Mouse (Mus musculus) hindbrain, embryonic 15.5 days (tissue): ENCODE measurements at regions not wholly inside any gene's neighbourhood (a gene's known extent, or its start where the extent isn't known, plus 50 kb on each side); places are given as distances from the start of the nearest gene placed in this dataset.
A peak's percentile ranks its signal among the peaks of the same experiment; 100 is the strongest.

ENCODE experiments used
- ATAC-seq: fragments of 200-750 bp; cut with Nextera tagmentation; 2 replicates; pipeline ENCODE4 v1.8.0; 2017; ENCODE audit warnings: low read depth, moderate number of reproducible peaks, moderate TSS enrichment; ENCODE audit not compliant: low FRiP score
- H3K27ac ChIP-seq: fragments of 300-500 bp; sonication (generic); replicated peaks from 2 replicates; pipeline ENCODE4 v1.5.1; 2015; ENCODE audit warnings: mild to moderate bottlenecking, inconsistent platforms
- H3K27me3 ChIP-seq: fragments of 300-500 bp; sonication (generic); 2 replicates; pipeline ENCODE4 v1.6.1; 2015; ENCODE audit warnings: control low read depth, inconsistent platforms
- H3K36me3 ChIP-seq: fragments of 300-500 bp; sonication (generic); 2 replicates; pipeline ENCODE4 v1.6.1; 2015; ENCODE audit warnings: control low read depth, inconsistent platforms
- H3K4me1 ChIP-seq: fragments of 300-500 bp; sonication (generic); replicated peaks from 2 replicates; pipeline ENCODE4 v1.6.1; 2015; ENCODE audit warnings: control low read depth, inconsistent platforms
- H3K4me2 ChIP-seq: fragments of 300-500 bp; sonication (generic); 2 replicates; pipeline ENCODE4 v1.6.1; 2015; ENCODE audit warnings: moderate library complexity, mild to moderate bottlenecking, inconsistent platforms
- H3K4me3 ChIP-seq: fragments of 300-500 bp; sonication (generic); 2 replicates; pipeline ENCODE4 v1.5.1; 2015; ENCODE audit warnings: mild to moderate bottlenecking, inconsistent platforms
- H3K9ac ChIP-seq: fragments of 300-500 bp; sonication (generic); 2 replicates; pipeline ENCODE4 v1.6.1; 2015; ENCODE audit warnings: inconsistent platforms
- H3K9me3 ChIP-seq: fragments of 300-500 bp; sonication (generic); 2 replicates; pipeline ENCODE4 v1.6.1; 2016; ENCODE audit warnings: control low read depth, inconsistent platforms
- WGBS: fragments of 180-500 bp; shearing (Covaris S2); methylation state at CpG from one replicate; pipeline ENCODE4 v1.1.7; 2015; 5-methylcytosine and 5-hydroxymethylcytosine counted together

DNA sequence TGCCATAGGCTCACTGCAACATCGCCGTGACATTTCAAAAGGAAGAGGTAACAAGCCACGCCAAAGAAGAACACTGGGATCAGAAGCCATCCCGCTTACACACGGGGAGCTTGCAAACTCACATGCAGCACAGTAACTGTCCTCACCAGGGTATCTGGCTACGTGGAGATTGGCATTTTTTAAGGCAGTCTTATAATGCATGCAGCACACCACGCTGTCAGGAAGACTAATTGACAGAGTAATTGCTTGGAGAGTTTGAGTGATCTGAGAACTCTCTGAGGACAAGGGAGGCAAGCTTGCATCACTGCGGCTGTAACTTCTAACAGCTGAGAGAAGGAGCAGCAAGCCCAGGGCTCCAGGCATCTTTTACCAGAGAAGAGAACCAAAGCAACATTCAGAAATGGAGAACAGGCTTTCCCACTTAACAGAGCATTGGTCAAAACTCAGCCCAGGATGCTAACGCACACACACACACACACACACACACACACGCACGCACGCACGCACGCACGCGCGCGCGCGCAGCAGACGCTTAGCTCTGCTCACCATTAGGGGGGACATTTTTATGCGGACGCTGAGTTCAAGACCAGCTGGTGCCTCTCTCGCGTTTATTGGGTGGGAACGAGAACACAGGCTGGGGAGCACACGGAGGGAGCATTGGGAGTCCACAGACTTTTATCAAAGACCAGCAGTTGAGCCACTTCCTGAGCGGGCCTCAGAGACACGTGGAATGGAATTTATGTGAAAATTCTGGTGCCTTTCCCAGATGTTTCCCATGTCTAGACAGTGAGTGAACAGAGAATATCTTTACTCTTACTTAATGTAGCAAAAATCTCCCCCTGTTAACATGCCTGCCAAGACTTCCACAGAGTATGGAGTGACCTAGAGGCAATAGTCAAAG is 66.6 kb downstream of the 1700129C05Rik start:
- Histone ChIP-seq H3K4me3 (peak overlapping the region; percentile 14), H3K9me3 (no peaks in the 10 kb centered on the region), H3K36me3 (no peaks in the 10 kb centered on the region), H3K27ac (0 out of 2 replicates have a peak overlapping the region, but pooled peaks have one; percentile 8), H3K4me1 (peaks cover 13% of the 10 kb centered on the region), H3K27me3 (no peaks in the 10 kb centered on the region), H3K9ac (no peak overlapping the region), H3K4me2 (peak overlapping the region; percentile 52)
- 23% methylated on average over 29 of the region's 29 CpGs for WGBS
- peak; percentile 78 for ATAC-seq

DNA sequence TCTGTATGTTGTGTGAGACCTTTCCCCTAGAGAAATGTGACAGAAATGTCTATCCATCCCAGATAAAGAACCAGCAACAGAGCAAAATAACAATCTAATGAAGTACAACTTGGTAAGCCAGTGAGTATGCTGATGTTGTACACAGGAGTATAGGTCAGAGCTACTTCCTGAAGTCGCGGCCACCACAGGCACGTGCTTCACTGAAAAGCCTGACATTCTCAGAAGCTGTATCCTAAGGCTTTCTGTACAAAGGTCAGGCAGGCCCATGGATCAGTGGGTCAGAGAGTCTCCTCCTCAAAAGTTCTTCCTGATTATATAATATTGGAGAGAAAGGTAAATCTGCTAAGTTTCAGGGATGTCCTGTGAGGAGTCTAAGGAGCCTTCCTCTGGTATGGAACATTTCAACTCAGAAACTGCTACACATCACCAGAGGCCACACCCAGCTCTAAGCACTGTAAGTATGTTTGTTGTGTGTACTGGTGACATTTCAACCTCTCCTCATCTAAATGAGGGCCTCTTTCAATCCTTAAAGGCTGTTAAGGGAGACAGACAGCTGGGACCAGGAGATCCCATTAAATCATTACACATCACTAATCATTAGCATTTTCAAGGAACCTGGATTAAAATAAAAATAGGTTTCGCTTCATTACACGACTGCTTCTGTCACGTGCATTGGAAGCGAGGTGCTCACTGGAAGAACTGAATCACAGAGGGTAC is 70.2 kb downstream of the 1700129C05Rik start:
- Histone ChIP-seq H3K9ac (no peak overlapping the region), H3K27me3 (no peaks in the 10 kb centered on the region), H3K27ac (no peak overlapping the region), H3K4me1 (peaks cover 13% of the 10 kb centered on the region), H3K4me3 (no peak overlapping the region), H3K4me2 (no peak overlapping the region), H3K9me3 (no peaks in the 10 kb centered on the region), H3K36me3 (no peaks in the 10 kb centered on the region)
- 73% methylated on average over 7 of the region's 7 CpGs for whole genome bisulfite sequencing
- ATAC-seq = no peak

DNA sequence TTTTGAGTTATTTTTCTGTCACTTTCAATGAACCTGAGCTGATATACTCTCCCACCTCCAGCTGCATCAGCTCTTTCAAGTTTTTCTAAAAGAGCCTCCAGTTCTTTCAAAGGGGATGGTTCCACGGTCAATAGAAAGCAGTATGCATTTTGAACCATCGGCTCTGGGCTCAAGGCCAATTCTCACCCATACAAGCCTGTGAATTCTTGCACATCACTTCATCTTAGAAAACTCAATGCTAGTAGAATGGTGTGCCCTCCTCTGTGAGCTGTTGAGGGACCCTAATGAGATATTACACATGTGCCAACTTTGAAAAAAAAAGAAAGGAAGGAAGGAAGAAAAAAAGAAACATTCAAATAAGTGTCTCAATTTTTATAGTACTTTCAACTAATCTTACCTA is 72.6 kb downstream of the 1700129C05Rik start:
- H3K4me2 ChIP-seq = no peak overlapping the region
- no peaks in the 10 kb centered on the region for H3K27me3 ChIP-seq
- 61% methylated on average over 2 of the region's 2 CpGs for WGBS
- H3K9me3 ChIP-seq = no peaks in the 10 kb centered on the region
- H3K4me3 ChIP-seq = no peak overlapping the region
- no peak for ATAC-seq
- H3K4me1 ChIP-seq = no peaks in the 10 kb centered on the region
- H3K27ac ChIP-seq = no peak overlapping the region
- H3K36me3 ChIP-seq = no peaks in the 10 kb centered on the region
- no peak overlapping the region for H3K9ac ChIP-seq

DNA sequence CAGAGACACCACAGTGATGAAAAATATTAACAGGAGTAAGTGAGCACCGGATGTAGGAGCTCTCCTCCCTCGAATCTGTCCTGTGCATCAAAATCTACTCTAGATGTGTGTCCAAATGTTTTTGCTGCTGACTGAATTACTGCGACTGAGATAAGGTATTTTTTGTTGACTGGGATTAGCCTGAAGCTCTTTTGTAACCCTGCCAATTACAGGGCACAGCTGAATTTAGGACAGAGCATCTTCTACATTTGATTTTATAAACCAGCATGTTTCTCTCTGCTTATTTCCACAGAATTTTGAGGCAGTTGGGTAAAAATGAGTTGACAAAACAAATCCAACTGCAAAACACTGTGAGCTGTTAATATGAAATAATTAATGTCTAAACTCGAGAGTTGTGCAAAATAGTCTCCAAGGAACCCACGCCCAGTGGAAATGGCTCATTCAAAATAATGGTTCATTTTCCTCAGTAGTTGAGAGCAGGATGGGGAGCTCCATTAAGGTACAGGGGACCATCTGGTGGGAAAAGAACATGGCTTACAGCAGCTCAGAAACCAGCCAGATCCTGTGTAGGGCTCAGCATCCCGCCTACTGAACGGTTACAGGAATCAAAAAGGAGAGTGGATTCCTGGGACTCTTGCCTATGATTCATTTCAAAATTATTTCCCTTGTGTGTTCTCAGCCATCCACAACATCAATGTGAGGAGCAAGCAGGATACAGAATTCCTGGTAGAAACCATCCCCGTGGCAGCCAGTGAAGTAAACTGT is 76.1 kb downstream of the 1700129C05Rik start:
- ATAC-seq = no peak
- Histone ChIP-seq H3K27me3 (no peaks in the 10 kb centered on the region), H3K4me1 (no peaks in the 10 kb centered on the region), H3K36me3 (no peaks in the 10 kb centered on the region), H3K9ac (no peak overlapping the region), H3K4me2 (no peak overlapping the region), H3K4me3 (no peak overlapping the region), H3K9me3 (no peaks in the 10 kb centered on the region), H3K27ac (no peak overlapping the region)
- 77% methylated on average over 8 of the region's 8 CpGs for WGBS

DNA sequence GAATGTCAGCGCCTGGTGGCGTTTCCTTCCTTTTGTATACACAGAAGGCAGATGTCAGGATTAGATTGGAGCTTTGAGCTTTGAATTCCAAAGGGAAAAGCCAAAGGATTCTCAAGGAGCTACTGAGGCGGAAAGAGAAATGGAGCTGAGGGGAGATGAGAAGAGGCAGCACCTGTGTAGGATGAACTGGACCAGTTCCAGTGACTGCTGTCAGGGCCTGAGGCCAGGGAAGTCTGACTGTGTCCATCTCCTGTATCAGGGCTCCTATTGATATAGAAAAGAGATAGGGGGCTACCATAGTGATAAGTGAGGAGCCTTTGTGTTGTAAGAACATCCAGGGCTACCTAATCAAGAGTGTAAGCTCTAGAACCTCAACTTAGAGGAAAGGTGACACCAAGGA is 79.5 kb downstream of the 1700129C05Rik start:
- no peak for ATAC-seq
- 67% methylated on average over 3 of the region's 3 CpGs for whole genome bisulfite sequencing
- no peaks in the 10 kb centered on the region for H3K4me1 ChIP-seq
- H3K4me3 ChIP-seq = no peak overlapping the region
- H3K27ac ChIP-seq = no peak overlapping the region
- H3K36me3 ChIP-seq = no peaks in the 10 kb centered on the region
- H3K27me3 ChIP-seq = no peaks in the 10 kb centered on the region
- no peak overlapping the region for H3K4me2 ChIP-seq
- no peaks in the 10 kb centered on the region for H3K9me3 ChIP-seq
- no peak overlapping the region for H3K9ac ChIP-seq

DNA sequence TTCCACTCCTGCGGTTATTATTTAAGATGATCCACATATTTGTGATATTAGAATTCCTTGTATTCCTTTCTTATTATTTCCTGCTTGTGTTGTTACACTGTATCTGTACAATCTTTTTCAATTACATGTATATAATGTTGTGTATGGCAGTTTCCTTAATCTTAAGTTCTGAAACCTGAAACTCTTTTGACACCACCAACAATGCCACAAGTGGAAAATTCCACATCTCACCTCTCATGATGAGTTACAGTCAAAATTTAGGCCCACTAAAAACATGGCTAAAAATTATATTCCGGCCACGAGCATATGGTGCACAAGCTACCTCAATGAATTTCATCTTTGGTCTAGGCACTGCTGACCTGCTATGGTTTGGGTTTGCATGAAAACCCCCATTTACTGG is 85.9 kb downstream of the 1700129C05Rik start:
- no peak overlapping the region for H3K4me3 ChIP-seq
- no peak for ATAC-seq
- no peak overlapping the region for H3K4me2 ChIP-seq
- H3K9me3 ChIP-seq = no peaks in the 10 kb centered on the region
- H3K27ac ChIP-seq = no peak overlapping the region
- no peak overlapping the region for H3K9ac ChIP-seq
- 96% methylated on average over 3 of the region's 3 CpGs for WGBS
- no peaks in the 10 kb centered on the region for H3K36me3 ChIP-seq
- no peaks in the 10 kb centered on the region for H3K27me3 ChIP-seq
- no peaks in the 10 kb centered on the region for H3K4me1 ChIP-seq

DNA sequence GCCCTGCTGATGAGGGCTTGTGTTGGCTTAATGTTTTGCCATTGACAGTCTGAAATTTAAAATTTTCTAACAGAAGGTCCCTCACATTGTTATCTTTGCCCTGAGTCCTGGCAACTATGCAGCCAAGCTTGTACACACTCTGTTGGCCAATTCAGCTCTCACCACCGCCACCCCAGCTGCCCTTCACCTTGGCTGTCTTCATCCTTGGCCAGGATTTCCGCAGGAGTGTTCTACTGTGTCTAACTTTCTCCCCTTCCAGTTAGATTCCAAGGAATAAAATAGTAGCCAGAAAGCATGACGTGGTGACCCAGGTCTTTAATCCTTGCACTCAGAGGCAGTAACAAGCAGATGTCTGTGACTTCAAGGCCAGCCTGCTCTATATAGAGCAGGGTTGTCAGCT is 87.4 kb downstream of the 1700129C05Rik start:
- no peak overlapping the region for H3K4me2 ChIP-seq
- H3K27me3 ChIP-seq = no peaks in the 10 kb centered on the region
- H3K27ac ChIP-seq = no peak overlapping the region
- no peaks in the 10 kb centered on the region for H3K4me1 ChIP-seq
- no peaks in the 10 kb centered on the region for H3K9me3 ChIP-seq
- H3K36me3 ChIP-seq = no peaks in the 10 kb centered on the region
- no peak overlapping the region for H3K4me3 ChIP-seq
- WGBS = 96% methylated on average over 3 of the region's 3 CpGs
- no peak overlapping the region for H3K9ac ChIP-seq
- no peak for ATAC-seq

DNA sequence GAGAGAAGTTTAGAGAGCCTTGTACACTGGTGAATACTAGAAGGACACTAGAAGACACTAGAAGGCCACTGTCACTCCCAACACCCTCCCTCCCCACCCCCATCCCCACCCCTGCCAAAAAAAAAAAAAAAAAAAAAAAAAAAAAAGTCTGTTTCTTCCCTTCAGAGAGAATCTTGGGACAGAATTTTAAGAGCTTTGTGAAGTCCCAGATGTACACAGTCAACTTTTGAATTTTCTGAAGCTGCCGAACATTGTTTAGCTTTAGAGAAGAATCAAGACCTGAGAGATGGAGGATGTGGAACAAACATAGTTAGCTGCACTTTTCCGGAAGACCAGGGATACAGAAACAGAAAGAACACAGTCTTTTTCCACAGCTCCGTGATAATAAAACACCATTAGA is 90.3 kb downstream of the 1700129C05Rik start:
- no peak for ATAC-seq
- Histone ChIP-seq H3K4me1 (no peaks in the 10 kb centered on the region), H3K9me3 (no peaks in the 10 kb centered on the region), H3K36me3 (no peaks in the 10 kb centered on the region), H3K27ac (no peak overlapping the region), H3K9ac (no peak overlapping the region), H3K27me3 (no peaks in the 10 kb centered on the region), H3K4me2 (no peak overlapping the region), H3K4me3 (no peak overlapping the region)
- 86% methylated on average over 3 of the region's 3 CpGs for WGBS

DNA sequence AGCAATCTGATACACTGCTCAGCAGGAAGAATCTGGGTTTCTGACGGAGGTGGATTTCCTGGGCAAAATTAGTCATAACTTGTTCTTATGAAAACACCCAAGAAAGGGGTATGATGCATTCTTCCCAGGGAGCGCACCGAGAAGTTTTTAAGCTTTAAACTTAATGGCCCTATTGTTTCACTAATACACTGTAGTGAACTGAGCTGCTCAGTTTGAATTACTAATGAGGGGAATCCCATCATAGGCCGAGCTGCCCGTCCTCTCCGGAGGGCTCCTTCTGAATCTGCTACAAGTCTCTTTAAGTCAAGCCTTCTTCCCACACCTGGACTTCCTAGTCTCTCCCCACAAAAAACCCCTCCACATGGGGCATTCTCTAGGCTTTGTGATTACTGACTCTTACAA is 91.2 kb downstream of the 1700129C05Rik start:
- ATAC-seq = no peak
- Histone ChIP-seq H3K9me3 (no peaks in the 10 kb centered on the region), H3K4me2 (no peak overlapping the region), H3K27me3 (no peaks in the 10 kb centered on the region), H3K9ac (no peak overlapping the region), H3K4me1 (no peaks in the 10 kb centered on the region), H3K4me3 (no peak overlapping the region), H3K36me3 (no peaks in the 10 kb centered on the region), H3K27ac (no peak overlapping the region)
- 18% methylated on average over 6 of the region's 6 CpGs for WGBS

DNA sequence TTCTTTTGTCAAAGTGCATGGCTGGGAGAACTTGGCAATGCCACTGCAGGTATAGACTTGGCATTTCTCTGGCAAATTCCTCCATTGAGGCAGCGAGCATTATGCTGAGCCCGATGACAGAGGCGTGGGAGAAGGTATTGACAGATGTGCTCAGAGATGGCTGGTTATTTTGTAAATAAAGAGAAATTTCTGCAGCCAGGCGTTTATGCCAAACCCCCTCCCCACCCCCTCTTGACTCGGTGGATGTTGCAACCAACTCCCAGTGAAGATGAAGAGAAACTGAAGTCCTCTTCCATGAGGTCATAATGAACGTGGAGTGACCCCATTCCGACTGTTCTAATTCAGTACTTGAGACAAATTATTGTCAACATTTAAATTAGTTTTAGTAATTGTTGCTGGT is 97.0 kb downstream of the 1700129C05Rik start:
- Histone ChIP-seq H3K9me3 (no peaks in the 10 kb centered on the region), H3K36me3 (no peaks in the 10 kb centered on the region), H3K27me3 (no peaks in the 10 kb centered on the region), H3K4me3 (no peak overlapping the region), H3K27ac (no peak overlapping the region), H3K4me2 (no peak overlapping the region), H3K4me1 (no peaks in the 10 kb centered on the region), H3K9ac (no peak overlapping the region)
- ATAC-seq = no peak
- 88% methylated on average over 7 of the region's 7 CpGs for WGBS

DNA sequence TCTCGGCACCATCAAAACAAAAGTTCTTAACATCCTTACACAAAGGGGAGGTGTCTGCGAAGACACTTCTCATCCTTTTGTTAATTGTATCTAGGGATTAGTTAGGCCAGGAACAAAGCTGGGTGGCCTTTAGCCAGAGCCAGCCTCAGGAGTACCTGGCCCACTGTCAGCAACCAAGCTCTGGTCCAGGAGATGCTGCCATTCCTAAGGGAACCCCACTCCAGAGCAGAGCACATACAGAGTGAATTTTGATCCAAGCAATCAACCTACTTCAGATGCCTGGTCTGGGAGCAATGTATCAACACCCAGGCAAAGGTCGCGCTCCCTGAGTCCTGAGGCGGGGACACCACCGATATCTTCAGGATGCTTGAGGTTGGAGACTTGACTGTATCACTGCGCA is 97.5 kb downstream of the 1700129C05Rik start:
- H3K4me2 ChIP-seq = no peak overlapping the region
- H3K4me3 ChIP-seq = no peak overlapping the region
- no peak overlapping the region for H3K27ac ChIP-seq
- ATAC-seq = no peak
- H3K36me3 ChIP-seq = no peaks in the 10 kb centered on the region
- no peaks in the 10 kb centered on the region for H3K27me3 ChIP-seq
- H3K9me3 ChIP-seq = no peaks in the 10 kb centered on the region
- H3K4me1 ChIP-seq = no peaks in the 10 kb centered on the region
- no peak overlapping the region for H3K9ac ChIP-seq
- WGBS = 82% methylated on average over 7 of the region's 7 CpGs

DNA sequence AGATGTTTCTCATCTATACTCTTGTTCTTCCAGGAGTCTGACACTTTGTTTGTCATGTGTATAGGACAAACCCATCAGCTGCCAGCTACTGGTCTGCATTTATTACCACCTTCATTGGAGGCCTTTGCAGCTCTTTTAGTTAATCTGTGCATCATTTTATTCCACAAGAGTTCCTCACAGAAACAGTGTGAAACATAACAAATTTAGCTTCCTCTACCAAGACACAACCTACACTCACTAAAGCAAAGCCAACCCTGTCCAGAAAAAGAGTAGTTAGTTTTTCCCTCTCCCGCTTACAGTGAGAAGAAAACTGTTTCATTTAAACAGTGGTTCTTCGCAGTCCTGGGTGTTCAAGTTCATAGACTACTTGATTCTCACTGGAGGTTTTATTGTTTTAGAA is 100.5 kb downstream of the 1700129C05Rik start:
- Histone ChIP-seq H3K4me2 (no peak overlapping the region), H3K4me3 (no peak overlapping the region), H3K27me3 (no peaks in the 10 kb centered on the region), H3K9me3 (no peaks in the 10 kb centered on the region), H3K4me1 (no peaks in the 10 kb centered on the region), H3K9ac (no peak overlapping the region), H3K36me3 (no peaks in the 10 kb centered on the region), H3K27ac (no peak overlapping the region)
- no peak for ATAC-seq
- WGBS = 95% methylated on average over 2 of the region's 2 CpGs
